Mouse (Mus musculus): ENCODE results near the gene Zfp618.

Zfp618 gene

DNA sequence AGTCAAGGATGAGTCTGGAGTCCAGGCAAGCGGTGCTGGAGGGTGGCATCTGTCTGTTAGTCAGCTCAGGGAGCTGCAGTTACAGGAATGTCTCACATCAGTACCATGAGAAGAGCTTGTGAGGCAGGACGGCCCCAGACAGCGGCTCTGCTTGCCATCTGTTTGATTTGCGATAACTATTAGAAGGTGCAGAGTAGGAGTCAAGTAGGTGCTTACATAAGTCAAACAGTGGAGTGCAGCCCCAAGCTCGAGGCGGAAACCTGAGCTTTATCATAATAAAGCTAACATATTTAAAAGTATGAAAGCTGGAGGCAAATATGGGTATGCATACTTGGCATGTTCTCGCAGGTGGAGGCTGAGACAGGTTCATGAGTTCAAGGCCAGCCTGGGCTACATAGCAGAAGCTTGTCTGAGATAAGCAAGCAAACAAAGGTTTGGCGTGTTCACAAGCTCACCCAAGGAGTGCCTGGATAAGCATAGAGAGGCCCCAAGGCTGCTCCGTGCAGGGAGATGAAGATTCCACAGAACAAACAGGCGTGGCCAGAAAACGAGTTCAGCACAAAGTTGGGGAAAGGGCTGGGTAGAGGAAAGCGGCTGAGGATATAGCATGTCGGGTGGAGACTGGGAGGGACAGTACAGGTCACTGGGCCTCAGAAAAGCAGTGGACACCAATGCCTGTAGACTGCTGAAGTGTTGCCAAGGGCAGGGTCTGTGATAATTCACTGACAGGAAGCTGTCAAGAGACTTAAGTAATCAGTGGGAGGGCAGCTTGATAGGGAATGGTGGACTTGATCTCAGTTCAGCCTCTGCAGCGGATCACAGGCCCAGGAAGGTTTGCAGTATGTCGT is 106.3 kb downstream of the Zfp618 start:
- no peak for DNase-seq

DNA sequence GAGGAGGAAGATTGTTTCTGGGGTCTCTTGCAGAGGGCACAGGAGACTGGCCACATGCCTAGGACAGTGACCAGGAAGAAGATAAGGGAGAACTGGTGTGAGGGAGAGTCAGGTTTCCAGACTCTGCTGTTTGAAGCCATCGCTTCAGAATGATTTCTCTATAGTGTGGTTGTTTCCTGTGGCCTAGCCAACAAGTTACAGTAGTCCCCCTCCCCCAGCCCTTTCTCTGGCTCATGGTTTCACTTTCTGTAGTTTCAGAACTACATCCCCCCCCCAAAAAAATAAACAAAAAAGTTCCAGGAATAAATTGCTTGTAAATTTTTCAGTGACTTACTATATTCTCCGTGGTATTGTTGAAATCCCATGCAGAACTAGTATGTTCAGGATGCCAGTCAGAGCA is 107.8 kb downstream of the Zfp618 start:
- DNase-seq: no peak

DNA sequence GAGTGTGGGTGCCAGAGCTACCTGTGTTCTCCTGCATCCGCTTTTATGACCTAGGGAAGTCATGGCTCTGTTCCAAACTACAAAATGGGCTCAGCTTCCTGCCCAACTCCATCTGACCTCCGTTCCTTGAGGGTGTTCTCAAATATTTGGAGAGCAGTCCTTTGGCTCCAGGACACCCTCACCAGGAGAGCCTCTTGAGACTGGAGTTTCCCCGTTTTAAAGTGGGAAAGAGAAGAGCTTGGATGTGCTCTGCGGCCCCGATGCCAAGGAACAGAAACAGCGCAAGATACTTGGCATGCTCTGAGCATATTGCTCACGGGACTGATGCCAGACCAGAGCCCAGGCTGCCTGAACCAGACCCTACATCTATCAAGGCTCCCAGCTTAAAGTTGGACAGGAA is 113.8 kb downstream of the Zfp618 start:
- DNase-seq: no peak

DNA sequence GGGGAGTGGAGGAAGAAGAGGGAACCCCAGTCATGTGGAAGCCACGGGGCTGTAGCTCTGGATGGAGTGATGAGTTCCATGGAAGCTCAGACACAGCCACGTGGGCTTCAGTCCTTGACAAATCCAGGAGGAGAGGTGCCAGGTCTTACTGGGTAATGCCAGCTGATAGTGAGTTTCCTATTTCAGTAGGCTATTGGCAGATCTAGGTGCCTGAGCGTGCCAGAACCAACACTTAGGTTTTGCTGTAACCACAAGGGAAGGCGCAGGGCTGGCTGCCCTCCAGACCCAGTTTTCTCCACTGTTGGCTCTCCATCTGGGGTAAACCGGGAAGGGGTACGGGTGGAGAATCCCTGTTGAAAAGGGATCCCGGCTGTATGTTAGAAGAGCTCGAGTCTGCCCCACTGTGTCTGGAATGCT is 119.1 kb downstream of the Zfp618 start:
- peak; percentile 68 for DNase-seq

DNA sequence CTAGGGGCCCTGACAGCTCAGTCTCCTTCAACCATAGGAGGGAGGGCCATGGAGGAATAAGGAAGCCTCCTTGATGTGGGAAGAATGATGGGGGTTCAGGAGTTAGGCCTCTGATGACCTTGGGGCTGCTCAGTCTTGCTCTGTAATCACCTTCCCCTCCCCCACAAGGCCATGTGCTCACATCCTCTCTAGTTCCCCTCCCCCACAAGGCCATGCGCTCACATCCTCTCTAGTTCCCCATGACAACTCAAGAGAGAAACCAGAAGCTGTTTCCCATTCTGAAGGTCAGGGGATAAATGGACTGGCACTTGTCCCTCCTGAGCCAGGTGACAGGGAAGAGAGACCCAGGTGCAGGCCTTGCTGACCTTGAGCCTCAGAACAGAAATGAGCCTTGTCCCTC is 124.1 kb downstream of the Zfp618 start:
- no peak for DNase-seq

DNA sequence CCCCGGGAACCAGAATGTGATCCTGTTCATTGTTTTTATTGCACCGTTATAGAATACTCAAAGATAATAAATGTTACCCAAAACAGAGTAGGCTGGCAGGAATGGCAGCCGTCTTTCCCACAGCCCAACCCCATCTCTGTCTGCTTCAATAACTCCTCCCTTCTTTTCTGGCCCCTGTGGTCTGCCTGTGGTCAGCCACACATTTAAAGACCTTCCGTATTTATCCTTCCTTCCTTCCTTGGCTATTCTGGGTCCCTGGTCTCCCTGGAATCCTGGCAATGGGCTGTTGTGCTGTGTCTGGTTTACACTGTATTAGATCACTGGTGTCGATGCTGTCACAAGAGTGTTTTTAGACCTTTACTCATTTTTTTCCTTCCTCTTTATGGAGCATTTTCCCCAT is 125.8 kb downstream of the Zfp618 start:
- DNase-seq: no peak

DNA sequence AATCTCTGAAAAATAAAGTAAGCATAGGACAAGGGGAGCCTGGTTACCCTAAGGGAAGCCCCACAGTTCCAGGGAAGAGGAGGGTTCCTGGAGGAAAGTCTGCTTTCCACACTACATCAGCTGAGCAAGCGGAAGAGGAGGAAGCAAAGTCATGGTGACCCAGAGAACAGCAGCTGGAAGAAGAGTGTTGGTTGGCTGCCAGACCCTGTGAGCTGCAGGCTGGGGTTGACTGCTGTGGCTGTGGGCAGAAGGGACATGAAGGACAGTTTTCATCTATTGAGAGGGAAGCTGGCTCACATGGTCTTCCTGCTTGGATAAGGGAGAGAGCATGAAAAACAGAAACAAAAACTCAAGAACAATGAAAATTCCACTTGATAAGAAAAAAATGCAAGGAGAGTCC is 132.2 kb downstream of the Zfp618 start:
- no peak for DNase-seq

DNA sequence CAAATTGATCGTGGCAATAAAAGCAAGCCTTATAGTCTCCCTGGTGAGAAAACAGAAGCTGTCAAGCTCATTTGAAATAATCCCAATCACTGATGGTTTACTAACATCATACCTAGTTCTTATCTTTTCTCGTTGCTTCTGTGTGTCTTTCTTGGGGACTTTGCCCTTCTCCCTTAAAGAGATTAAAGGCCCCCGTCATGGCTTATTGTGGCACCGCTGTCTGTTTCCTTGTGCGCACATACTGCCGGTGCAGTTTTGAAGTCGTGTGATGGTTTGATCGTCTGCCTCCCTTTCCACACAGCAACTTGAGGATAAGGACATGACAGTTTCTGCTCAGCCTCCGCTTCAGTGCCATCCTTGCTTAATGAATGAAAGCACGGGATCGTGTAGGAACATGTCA is 135.1 kb downstream of the Zfp618 start:
- DNase-seq: no peak

DNA sequence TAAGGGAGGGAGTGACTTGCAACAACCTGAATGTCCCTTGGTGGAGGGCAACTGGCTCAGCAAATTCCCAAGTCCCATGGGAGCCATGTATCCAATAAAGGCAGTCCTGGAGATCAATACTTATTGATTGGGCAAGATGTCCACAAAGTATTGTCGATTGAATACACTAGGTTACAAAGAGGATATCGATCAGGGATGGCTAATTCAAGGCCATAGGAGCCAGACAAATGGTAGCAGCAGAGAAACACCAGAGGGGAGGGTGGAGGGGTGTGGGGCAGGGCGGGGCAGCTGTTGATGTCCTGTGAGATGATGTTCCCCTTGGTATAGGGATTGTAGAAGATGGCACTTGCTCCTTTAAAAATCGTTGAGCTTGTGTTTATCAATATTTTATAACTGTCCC is 136.7 kb downstream of the Zfp618 start:
- DNase-seq: no peak

DNA sequence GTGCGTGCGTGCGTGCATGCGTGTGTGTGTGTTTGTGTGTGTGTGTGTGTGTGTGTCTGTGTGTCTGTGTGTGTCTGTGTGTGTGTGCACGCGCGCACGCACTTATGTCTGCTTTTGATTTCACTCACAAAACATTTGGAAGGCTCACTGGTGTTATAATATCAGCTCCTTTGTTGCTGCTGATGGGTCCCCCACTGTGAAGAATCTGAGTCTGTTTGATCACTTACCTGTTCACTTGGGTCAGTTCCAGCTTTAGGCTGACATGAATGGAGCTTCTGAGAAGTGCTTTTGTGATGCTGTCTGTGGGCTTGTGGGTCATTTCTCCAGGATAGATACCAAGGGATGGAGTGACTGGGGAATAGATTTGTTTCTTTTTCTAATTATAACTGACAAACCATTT is 140.3 kb downstream of the Zfp618 start:
- DNase-seq: no peak

DNA sequence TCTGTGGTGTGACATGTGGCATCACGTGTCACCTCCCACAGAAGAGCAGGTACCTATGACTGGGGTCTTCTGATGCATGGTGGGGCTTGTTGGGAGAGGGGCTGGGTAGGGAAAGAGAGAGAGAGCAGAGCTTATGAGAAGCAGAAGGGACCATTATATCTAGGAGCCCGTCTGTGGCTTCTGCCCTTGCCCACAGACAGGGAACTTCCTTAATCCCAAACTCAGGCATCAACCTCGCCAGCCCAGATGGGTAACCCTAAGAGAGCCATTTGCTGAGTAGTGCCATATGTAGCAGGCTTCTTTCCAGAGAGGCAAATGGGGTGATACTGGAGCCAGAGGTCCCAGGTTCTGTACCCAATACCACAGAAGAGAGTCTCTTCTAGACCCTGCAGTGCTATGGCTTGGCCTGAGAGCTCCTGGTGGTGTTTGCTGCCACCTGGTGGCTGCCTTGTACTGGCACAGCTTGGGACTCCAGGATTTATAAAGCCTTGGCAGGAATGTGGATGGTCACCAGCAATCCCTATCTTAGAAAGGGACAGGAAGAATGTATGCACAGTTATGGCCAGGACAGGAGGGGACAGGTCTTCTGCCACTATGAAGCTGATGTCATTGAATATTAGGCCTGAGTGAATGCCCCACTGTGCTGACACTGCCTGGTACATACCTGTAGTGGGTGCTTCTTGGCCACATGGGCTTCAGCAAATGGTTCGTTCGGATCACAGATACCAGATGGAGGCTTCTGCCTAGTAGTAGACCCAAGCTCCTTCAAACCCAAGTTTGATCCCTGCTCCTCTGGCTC is 153.5 kb downstream of the Zfp618 start:
- DNase-seq: peak; percentile 86

DNA sequence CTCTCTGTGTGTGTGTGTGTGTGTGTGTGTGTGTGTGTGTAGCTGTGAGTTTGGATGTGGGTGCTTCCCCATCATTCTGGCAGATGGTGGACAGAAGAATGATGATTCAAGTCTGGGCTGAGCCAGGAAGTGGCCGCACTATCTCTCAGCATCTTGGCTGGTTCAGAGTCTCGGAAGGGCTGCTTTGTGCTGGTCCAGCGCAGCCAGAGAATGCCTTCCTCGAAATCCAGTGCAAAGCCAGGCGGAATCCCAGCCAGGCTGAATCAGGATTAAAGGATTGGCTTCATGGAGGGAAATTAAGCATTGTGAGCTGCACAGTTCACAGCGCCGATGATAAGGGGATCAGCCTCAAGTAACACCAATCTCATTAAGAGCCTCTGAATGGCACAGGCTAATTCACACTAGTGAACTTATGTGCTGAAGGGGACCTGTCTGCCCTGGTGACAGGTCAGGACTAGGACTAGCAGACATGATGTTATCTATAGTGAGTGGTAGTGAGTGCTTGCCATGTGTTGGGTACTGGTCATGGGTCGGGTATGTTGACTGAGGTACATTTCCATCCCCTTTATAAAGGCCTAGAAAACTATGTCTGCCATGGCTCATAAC is 159.6 kb downstream of the Zfp618 start:
- DNase-seq: no peak

DNA sequence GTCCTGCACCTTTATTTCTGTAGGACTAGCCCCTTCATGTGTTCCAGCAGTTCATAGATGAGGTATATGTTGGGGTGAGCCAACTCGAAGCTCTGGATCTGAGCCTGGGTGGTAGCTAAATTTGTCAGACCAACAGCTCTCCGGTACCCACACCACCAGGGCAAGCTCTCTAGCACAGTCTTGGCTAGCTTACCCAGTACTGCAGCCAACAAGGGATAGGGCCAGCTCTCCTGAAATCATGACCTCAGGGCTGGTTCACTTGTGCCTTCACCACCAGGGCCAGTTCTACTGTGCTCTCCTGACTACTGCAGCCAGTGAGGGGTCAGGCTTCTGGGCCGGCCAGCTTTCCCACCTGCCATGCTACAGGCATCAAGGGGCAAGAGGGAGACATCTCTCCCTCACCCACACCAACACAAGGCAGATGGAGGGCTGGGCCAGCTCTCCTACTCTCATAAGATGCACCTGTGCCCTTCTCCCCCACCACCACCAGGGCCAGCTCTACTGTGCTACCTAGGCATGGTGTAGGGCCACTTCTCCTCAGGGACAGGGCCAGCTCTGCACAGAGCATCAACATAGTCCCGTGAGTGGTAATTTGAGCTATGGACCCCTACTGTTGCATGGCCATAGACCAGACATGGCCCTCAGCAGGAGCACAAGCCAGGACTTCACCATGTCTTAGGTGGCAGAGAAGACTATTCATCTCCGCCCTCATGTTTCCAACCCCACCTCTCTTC is 164.7 kb downstream of the Zfp618 start:
- no peak for DNase-seq

DNA sequence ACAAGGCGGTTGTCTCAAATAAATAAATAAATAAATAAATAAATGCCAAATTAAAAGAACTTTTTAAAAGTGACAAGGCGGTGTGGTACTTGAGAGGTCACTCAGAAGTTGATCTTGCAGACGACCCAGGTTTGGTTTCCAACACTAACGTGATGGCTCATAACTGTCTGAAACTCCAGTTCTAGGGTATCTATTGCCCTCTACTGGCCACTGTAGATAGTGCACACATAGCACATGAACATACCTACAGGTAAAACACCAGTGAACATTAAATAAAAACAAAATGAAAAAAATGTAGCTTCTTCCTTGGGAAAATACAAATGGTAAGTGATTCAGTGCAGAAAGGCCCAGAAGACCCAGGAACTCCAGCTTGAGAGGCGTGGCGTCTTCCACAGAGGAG is 181.9 kb downstream of the Zfp618 start:
- DNase-seq: no peak

DNA sequence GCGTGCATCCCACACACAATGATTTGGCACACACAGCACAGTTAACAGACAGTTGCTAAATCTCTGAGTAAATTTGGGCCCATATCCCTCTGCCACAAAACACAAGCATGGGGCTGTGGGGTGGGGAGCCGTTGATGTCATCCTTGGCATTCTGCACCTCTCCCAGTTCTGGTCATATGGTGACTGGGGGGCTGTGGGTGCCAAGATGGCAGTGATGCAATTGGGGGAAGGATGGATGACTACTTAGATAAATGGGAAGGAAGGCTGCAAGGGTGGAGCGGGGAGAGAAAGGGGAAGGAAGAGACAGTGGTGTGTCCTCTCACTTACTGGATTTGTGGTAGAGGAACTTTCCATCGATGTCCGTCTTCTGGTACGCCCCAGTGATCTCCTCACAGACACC is 185.8 kb downstream of the Zfp618 start:
- no peak for DNase-seq

DNA sequence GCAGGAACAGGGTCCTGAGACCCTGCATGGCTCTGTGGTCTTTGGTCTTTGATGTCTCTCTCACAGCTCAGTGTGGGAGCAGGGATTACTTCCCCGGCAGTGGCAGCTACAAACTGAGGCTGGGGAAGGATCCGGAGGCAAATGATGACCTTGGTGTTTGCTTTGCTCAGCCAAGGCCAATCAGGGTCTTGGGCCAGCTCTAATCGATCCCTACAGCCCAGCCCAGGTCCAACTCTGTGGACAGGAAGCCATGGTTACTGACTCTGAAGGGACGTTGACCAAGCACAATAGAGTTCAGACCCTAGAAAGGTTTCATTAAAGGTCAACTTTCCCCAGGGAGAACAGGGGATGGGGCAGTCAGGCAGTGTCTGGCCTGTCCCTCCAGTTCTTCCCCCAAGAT is 188.7 kb downstream of the Zfp618 start:
- no peak for DNase-seq

DNA sequence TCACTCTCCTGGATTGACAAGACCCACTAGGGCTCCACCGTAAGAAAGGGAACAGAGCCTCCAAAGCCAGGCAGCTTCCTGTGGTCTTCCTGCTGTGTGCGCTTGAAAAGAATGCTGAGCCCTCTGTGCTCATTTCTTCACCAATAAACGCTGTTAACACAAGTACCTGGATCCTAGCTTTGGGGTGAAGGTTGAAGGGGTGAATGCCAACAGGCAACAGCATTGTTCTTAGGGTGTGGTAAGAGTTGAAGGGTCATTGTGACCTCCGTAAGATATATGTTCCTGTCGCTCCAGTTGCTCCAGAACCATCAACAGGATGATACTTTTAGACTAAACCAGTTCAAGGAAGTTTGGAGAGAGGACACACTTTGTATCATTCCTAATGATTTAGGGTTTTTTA is 189.3 kb downstream of the Zfp618 start, which contains the start of gene Ambp:
Gene Ambp, minus strand, starts transcription at position 101 of the 400 bp plus-strand sequence.
- no peak for DNase-seq

DNA sequence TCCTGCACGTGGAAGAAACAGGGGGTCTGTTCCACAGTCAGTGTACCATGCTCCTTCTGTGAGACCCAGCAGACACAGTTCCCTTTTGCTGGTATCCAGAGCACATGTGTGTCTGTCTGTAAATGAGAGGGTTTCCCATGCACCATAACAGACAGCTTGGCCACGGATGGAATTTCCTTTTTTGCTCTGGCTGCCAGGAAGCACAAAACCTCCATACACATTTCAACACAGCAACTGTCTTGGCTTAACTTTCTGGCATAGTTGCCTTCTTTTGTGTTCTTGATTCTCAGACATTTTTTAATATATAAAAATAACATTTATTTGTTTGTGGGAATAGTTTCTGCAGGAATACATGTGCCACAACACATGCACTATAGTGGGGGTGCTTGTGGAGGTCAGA is 190.2 kb downstream of the Zfp618 start:
- DNase-seq: no peak

DNA sequence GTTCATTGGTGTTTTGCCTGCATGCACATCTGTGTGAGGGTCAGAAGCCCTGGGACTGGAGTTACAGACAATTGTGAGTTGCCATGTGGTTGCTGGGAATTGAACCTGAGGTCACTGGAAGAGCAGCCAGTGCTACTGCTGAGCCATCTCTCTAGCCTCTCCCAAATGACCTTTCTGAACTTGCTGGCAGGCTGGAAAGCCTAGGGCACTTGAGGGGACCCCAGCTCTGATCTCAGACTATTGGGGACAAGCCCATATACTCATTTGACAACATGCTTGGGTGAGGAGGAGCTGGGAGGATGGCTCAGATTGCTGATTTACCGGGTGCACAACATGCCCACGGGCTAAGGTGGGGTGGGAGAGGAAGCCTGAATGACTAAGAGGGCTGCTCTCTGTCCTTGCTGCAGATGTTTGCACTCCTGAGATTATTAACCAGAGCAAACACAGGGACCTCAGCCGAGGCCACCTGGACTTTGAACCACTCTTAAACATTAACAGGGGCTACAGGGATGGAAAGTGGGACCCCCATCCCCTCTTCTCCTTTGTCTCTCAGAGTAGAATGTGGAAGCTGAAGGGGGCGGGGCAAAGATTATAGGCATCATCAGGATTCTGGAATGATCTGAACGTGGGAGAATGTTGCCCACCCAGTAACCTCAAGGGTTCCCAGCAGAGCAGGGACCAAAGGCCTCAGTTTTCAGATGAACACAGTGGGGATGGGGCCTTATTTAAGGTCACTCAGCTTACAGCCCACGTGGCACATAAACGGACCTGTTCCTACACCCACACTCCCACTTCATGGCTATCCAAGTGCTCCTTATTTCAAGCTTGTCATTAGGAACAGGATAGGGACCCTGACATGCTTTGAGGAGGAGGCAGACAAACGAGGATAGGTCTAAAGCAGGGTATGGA is 191.6 kb downstream of the Zfp618 start:
- DNase-seq: no peak

DNA sequence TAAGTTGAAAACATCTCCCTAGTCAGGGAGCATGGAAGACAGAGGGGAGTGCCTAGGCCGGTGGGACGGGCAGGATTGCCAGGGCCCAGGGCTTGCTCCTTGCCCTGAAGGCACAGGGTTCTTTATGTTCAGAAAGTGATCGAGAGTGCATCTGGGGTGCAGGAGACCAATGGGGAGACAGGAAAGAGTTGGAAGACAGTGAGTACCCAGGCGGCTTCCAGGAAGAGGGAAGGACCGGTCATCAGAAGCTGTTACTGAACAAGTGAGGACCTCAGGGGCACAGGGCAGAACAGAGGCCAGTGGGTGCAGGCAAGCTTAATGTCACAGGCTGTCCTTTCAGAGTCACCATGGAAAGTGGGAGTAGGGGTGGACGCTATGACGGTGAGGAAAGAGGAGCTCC is 192.8 kb downstream of the Zfp618 start:
- DNase-seq: no peak

DNA sequence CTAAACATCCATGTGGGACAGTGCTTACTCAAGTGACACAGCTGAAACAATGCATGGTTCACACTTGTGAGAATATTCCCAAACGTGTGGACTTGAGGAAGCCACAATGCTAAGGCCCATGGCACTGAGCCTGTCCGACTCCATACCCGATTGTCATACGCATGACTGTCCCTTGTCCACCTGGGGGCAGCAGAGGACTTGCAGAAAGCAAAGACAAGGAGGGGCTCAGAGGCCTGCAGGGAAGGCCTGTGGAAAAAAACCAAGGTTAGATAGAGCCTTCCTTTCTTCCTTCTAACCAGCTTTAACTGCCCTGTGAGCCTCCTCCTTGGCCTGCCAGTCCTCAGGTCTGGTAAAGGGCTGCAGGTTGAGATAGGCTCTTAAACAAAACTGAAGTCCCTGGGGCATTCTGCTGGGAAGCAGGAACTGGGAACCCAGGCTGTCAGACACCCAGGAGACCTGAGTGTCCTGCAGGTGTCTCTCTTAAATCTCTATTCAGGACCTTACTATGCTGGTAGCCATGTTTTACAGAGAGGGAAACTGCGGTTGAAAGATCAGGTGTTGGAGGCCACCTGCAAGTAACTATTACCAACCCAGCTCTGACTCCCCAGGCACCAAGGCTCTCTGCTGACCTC is 193.7 kb downstream of the Zfp618 start:
- DNase-seq: peak; percentile 95

DNA sequence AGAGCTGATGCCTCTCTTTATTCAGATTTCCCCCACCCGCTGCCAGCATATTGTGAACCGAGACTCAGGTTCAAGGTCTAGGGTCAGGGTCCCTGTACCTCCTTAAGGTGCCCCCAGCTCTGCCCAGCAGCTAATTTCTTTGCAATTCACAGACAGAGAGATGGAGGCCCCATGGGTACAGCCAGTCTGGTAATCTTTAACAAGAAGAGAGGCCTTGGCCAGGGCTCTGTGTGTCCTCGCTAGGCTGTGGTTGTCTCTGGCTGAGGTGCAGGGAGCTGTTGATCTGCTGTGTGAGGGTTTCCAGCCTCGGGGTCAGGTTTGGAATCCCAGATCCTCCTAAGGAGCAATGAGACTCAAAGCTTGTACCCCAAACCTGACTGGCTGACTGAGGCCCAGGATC is 200.3 kb downstream of the Zfp618 start:
- no peak for DNase-seq

Data from right cerebral cortex, postnatal 14 days (tissue).